31 mouse cellular contexts compared by ENCODE assay signal in the genomic region with DNA sequence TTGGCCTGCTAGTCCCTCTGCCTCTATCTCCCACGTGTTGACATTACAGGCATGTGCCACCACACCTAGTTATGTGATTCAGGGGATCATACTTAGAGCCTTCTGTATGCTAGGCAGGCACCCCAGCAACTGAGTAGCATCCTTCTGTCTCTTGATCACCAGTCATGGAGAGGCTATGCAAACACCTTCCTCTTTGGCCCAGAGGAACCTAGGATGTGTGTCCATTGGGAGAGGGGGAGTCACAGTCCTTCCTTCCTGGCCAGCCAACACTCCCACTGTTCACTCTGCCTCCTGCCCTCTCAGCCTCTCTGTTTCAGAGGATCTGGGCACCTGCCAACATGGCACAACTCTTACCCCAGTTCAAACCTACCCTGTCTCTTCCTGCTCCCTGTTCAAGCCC. TPM values are rescaled to one million over a fixed set of nuclear protein-coding genes. Genes with fewer than 3 reads are reported as not detected.
"Had no signal": no experiment of that assay in that cellular context is flagged by ENCODE, and none has a peak within 500 bp of the region (broad histone marks: within the 10 kb centered on the region; RNA-seq: fewer than 3 reads in every experiment).

No protein-coding gene starts in this region.

- H3K27ac ChIP-seq: heart, embryonic 13.5 days; heart, embryonic 15.5 days; hindbrain, embryonic 10.5 days; hindbrain, embryonic 12.5 days; hindbrain, embryonic 13.5 days; hindbrain, embryonic 14.5 days; hindbrain, embryonic 15.5 days; hindbrain, postnatal 0 days; intestine, embryonic 15.5 days; kidney, embryonic 15.5 days; kidney, postnatal 0 days; layer of hippocampus, adult 2 months; left cerebral cortex, adult 2 months had no signal

- H3K4me3 ChIP-seq: heart, embryonic 12.5 days; heart, embryonic 13.5 days; heart, embryonic 15.5 days; hindbrain, embryonic 10.5 days; hindbrain, embryonic 12.5 days; hindbrain, embryonic 13.5 days; hindbrain, embryonic 15.5 days; intestine, embryonic 15.5 days; kidney, embryonic 15.5 days; layer of hippocampus, adult 2 months; left cerebral cortex, adult 2 months had no signal

- DNase-seq: heart, postnatal 10 days; heart, postnatal 14 days; heart, postnatal 36 days; heart, postnatal 4 days; kidney, adult 11 months; kidney, adult 18-20 months; kidney, adult 2 months; kidney, adult 8-10 months; kidney, adult 9 months; kidney, postnatal 10 days; kidney, postnatal 14 days; kidney, postnatal 25 days; kidney, postnatal 36 days; kidney, postnatal 4 days; layer of hippocampus, adult 9-11 months; layer of hippocampus, postnatal 36 days had no signal

RNA-seq across cellular contexts. Expression of a gene that starts 34.2 kb away (rescaled TPM):
- total RNA-seq: hematopoietic stem cell, adult 5-6 weeks had no signal
